Mouse (Mus musculus): ENCODE data around the gene Sulf2.

Sulf2 gene

DNA sequence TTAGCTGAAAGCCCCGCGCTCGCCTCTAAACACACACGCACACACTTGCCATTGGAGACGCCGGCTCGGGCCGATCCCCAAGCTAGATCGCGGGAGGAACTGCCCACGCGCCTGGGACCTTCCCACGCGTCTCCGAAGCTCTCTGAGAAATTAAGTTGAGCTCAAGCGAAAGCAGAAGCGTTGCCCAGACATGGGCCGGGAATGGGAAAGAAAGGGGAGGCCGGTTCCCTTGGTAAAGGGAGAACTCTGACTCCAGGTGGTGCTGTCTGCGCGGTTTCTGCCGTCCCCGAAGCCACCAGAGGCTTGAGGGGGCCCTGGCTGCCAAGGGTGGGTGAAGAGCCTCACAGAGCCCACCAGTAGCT lies at the start of gene Sulf2:
TSS of gene Sulf2 (minus strand) at position 210 of the 362 bp plus-strand sequence.
- ChIA-PET POLR2A (interaction anchor here in 3 of 4 experiments (0.5 to 12.2 kb wide), 83 partner anchors 8 to 860 kb away, joined by 3 to 220 read pairs (median 4); partner anchors contain the start of genes Ddx27 (in 1 of the 3) and Ncoa3 (in 1 of the 3)), CTCF (interaction anchor here in 3 of 4 experiments (0.6 to 1.7 kb wide), 10 partner anchors 15 to 400 kb away, joined by 3 to 8 read pairs (median 4); no protein-coding TSS in a partner anchor)

GRCm38 (mm10) chr2:166204174-166204573 lies 48.7 kb upstream of the Sulf2 start:
- ChIA-PET POLR2A (interaction anchor here (0.6 to 2.5 kb wide), 16 partner anchors 8 to 387 kb away, joined by 3 to 14 read pairs (median 3); partner anchors contain the start of gene Sulf2 (in 2 of the 4)), CTCF (interaction anchor here in 3 of 4 experiments (0.6 to 1.3 kb wide), 3 partner anchors 9 to 46 kb away, joined by 3 read pairs; no protein-coding TSS in a partner anchor)

DNA sequence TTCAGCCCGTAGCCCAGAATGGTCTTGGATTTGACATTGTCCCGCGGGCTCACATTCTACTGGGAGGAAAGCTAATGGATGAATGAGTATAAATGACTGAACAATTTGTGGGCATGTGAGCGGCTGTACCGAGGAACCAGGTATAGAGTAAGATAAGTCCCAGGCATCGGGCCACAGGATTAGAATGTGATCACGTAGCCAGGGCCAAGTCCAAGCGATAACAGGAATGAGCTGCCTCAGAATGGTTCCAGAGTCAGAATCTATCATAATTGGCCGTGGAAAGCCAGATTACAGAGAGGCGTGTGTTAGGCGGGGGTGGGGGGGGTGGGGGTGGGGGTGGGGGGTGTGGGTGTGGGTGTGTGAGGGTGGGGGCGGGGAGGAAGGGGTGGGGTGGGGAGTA lies 48.2 kb upstream of the Sulf2 start:
- ChIA-PET POLR2A (interaction anchor here (0.6 to 2.5 kb wide), 17 partner anchors 8 to 387 kb away, joined by 3 to 14 read pairs (median 3); partner anchors contain the start of gene Sulf2 (in 2 of the 4)), CTCF (interaction anchor here in 3 of 4 experiments (0.6 to 1.3 kb wide), 3 partner anchors 9 to 47 kb away, joined by 3 read pairs; no protein-coding TSS in a partner anchor)

DNA sequence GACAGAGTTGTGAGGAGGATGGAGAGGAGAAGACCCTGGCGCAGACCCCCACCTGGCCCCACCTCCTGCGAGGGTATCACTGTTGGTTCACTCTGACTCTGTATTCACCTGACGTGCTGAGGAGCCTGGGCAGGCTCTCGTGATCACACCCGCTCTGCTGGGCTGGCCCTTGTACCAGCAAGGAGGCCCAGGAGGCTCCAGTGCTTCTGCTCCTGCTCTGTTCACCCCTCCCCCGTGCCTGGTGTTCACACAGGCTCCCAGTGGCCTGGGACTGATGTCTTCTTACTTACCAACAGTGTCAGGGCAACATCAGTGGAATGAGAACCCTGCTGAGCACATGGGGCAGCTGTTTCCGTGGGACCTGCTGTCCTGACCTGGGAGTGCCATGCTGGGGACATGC lies 42.5 kb upstream of the Sulf2 start:
- POLR2A ChIA-PET = interaction anchor here in 3 of 4 experiments (0.9 to 5.3 kb wide), 9 partner anchors 11 to 70 kb away, joined by 3 to 90 read pairs (median 3); partner anchors contain the start of gene Sulf2 (in 2 of the 3)
- CTCF ChIA-PET = no interaction called here

- ChIA-PET POLR2A (interaction anchor here in 2 of 4 experiments (0.6 to 5.3 kb wide), 7 partner anchors 12 to 229 kb away, joined by 3 to 90 read pairs (median 4); partner anchors contain the start of gene Sulf2 (in 1 of the 2)), CTCF (interaction anchor here in 1 of 4 experiments (1.5 kb wide), 1 partner anchor 318 kb away, joined by 4 read pairs; no protein-coding TSS in a partner anchor)
These were observed 41.6 kb upstream of the Sulf2 start for GRCm38 (mm10) chr2:166197064-166197463.

DNA sequence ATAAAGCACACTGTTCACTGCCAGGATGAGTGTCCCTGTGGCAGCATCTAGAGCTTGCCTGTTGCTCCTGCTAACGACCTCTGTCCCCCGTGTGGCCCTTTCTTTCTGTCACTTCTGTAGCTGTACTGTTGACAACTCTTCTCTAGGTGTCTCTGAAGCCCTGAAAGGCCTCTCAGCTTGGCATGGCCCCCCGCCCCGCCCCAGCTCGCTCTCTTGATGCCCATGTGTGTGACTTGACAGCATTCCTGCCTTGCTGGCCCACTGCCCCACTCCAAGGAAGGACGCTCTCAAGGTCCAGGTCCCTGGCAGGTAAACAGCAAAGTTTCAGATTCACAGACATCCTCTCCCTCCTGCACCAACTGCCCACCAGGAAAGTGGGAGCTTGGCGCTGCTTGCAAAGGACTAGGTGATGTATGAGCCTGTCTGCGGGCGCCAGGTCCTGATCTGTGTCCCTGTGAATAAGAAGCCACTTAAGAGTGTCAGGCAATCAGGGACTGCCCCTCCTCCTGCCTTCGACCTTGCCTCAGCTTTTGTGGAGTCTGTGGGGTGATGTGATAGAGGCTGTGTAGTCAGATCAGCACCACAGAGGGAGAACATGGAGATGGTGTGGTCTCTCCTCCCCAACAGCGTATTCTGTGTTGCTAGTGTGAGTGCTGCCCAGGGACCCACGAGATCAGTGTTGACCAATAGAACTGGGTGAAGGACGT lies 40.8 kb upstream of the Sulf2 start:
- ChIA-PET POLR2A (interaction anchor here (0.8 to 5.3 kb wide), 16 partner anchors 11 to 386 kb away, joined by 3 to 90 read pairs (median 7); partner anchors contain the start of gene Sulf2 (in 2 of the 4)), CTCF (interaction anchor here in 1 of 4 experiments (1.5 kb wide), 1 partner anchor 318 kb away, joined by 4 read pairs; no protein-coding TSS in a partner anchor)

DNA sequence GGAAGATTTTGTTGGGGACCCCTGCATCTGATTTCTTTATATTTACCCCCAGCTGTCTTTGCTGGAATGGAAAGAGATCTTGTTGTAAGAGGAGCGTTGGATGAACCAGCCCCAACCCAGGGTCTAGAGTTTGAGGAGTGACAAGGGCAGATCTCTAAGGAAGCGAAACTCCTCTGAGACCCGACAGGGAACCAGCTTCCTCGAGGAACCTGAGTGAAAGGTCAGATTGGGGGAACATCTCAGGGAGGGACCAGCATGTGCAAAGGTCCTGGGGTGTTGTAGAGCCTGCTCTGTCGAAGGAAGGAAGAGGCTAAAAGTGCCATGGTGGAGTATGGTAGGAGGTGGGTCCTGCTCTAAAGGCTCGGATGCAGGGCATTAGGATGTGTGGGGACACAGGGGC lies 39.6 kb upstream of the Sulf2 start:
- CTCF ChIA-PET = interaction anchor here in 3 of 4 experiments (0.6 to 2.7 kb wide), 14 partner anchors 9 to 288 kb away, joined by 3 to 15 read pairs (median 4); partner anchors contain the start of gene Sulf2 (in 1 of the 3)
- POLR2A ChIA-PET = interaction anchor here (0.6 to 5.3 kb wide), 86 partner anchors 8 to 1288 kb away, joined by 3 to 90 read pairs (median 5); partner anchors contain the start of genes Sulf2 (in 3 of the 4) and Zmynd8 (in 1 of the 4)

DNA sequence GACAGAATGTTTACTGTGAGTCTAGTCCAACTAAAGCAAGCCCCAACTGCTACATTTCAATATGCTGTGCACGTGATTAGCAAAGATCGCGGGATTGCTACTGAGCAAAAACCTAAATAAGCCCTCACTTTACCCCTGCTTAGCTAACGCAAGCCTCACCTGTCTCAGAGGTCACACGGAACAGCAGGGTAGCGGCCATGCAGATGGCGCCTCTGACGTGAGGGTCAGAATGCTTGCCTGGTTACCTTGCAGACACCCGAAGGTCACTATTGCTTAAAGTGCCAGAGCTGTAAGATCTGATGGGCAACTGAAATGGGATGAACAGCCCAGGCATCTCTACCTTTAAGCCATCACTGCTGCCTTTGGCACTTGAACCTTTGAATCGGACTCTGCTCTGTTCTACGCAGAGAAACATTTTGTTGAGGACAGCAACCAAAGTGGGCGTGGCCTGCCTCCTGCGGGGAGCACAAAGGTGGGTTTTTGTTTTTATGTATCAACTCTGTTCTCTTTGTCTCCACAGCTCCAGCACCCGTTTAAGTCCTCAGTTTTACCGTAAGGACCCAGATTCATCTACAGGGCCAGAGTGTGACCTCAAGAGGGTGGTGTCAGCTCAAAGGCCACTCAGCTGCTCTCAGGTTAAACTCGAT lies 38.8 kb upstream of the Sulf2 start:
- ChIA-PET CTCF (interaction anchor here (0.6 to 2.7 kb wide), 18 partner anchors 9 to 603 kb away, joined by 3 to 15 read pairs (median 4); partner anchors contain the start of gene Sulf2 (in 1 of the 4)), POLR2A (interaction anchor here (0.6 to 5.3 kb wide), 98 partner anchors 9 to 1287 kb away, joined by 3 to 90 read pairs (median 4); partner anchors contain the start of genes Sulf2 (in 3 of the 4) and Zmynd8 (in 1 of the 4))

- POLR2A ChIA-PET = interaction anchor here (0.6 to 5.3 kb wide), 48 partner anchors 9 to 295 kb away, joined by 3 to 90 read pairs (median 7); partner anchors contain the start of genes Sulf2 (in 2 of the 4) and Zmynd8 (in 1 of the 4)
- CTCF ChIA-PET = interaction anchor here in 3 of 4 experiments (0.6 to 2.7 kb wide), 8 partner anchors 8 to 146 kb away, joined by 3 to 15 read pairs (median 5); partner anchors contain the start of gene Sulf2 (in 1 of the 3)
These were observed 38.0 kb upstream of the Sulf2 start for GRCm38 (mm10) chr2:166193509-166193908.

DNA sequence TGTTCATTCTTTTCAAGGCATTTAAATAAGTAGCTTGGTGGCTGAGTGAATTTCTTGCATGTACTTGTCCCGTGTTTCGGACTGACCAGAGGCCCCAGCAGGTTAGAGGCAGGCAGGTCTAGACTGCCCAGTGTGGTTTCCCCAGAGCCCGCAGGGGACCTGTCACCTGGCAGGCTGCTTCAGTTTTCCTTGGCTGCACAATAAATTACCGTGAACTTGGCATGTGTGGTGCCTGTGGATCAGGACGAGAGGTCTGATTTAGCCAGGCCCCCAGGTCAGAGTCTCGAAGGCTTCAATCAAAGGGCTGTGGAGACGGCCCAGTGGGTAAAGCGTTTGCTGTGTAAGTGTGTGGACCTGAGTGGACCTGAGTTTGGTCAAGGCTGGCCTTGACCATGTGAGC lies 35.4 kb upstream of the Sulf2 start:
- ChIA-PET CTCF (no interaction called here), POLR2A (interaction anchor here in 1 of 4 experiments (1.0 to 2.0 kb wide), 2 partner anchors 17 to 24 kb away, joined by 3 to 7 read pairs; no protein-coding TSS in a partner anchor)

GRCm38 (mm10) chr2:166189191-166189590 lies 33.7 kb upstream of the Sulf2 start:
- CTCF ChIA-PET = no interaction called here
- POLR2A ChIA-PET = interaction anchor here in 2 of 4 experiments (1.2 to 2.0 kb wide), 3 partner anchors 15 to 226 kb away, joined by 3 to 7 read pairs (median 4); no protein-coding TSS in a partner anchor

GRCm38 (mm10) chr2:166187874-166188453 lies 32.5 kb upstream of the Sulf2 start:
- POLR2A ChIA-PET = interaction anchor here in 2 of 4 experiments (1.2 to 1.5 kb wide), 2 partner anchors 32 to 35 kb away, joined by 3 read pairs; partner anchors contain the start of gene Sulf2 (in 1 of the 2)
- CTCF ChIA-PET = interaction anchor here in 3 of 4 experiments (0.6 to 1.0 kb wide), 3 partner anchors 57 to 151 kb away, joined by 3 read pairs; no protein-coding TSS in a partner anchor

DNA sequence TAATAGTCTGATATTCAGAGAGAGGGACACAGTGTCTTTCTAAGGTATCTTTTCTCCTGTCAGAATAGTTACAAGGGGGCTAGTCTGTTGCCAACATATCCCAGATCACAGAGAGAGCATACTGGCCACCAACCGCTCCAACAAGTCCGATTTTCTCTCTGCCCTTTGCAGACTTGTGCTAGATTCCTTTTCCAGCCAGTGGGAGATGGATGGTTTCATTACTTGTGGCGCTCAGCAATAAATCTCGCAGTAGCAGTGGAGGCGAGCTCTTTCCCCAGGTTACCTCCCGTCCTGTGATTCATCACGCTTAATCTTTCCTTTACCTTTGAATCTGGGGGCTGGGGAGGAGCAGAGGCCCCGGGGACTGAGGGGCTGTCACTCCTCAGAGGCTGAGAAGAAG lies 31.9 kb upstream of the Sulf2 start:
- CTCF ChIA-PET = interaction anchor here in 2 of 4 experiments (0.6 to 0.8 kb wide), 2 partner anchors 105 to 140 kb away, joined by 3 read pairs; no protein-coding TSS in a partner anchor
- POLR2A ChIA-PET = interaction anchor here in 2 of 4 experiments (0.7 to 1.5 kb wide), 4 partner anchors 13 to 34 kb away, joined by 3 read pairs; partner anchors contain the start of gene Sulf2 (in 1 of the 2)

- CTCF ChIA-PET = interaction anchor here (0.5 to 2.8 kb wide), 5 partner anchors 8 to 450 kb away, joined by 3 to 15 read pairs (median 3); no protein-coding TSS in a partner anchor
- POLR2A ChIA-PET = interaction anchor here in 3 of 4 experiments (0.5 to 8.8 kb wide), 16 partner anchors 9 to 989 kb away, joined by 3 to 74 read pairs (median 4); partner anchors contain the start of gene Sulf2 (in 2 of the 3)
These were observed 30.9 kb upstream of the Sulf2 start for GRCm38 (mm10) chr2:166186244-166186948.

DNA sequence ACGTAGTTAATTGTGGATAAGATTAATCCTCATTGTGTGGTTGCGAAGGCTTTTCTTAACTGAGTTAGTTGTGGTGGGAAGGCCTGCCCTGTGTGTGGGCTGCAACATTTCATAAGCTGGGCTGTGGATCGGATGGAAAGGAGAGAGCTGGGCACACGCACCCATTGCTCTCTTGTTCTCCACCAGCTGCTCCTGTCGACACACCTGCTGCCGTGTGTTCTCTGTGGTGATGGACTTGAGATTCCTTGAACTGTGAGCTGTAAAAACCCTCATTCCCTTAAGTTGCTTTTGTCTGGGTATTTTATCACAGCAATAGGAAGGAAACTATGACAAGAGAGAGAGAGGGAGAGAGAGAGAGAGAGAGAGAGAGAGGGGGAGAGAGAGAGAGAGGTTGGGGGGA lies 30.3 kb upstream of the Sulf2 start:
- CTCF ChIA-PET = interaction anchor here (0.6 to 2.8 kb wide), 7 partner anchors 9 to 370 kb away, joined by 3 to 15 read pairs (median 6); no protein-coding TSS in a partner anchor
- POLR2A ChIA-PET = interaction anchor here in 3 of 4 experiments (0.5 to 12.9 kb wide), 24 partner anchors 9 to 990 kb away, joined by 3 to 97 read pairs (median 4); partner anchors contain the start of gene Sulf2 (in 3 of the 3)

GRCm38 (mm10) chr2:166184417-166184816 lies 29.0 kb upstream of the Sulf2 start:
- ChIA-PET POLR2A (interaction anchor here (0.6 to 12.9 kb wide), 21 partner anchors 9 to 234 kb away, joined by 3 to 97 read pairs (median 4); partner anchors contain the start of gene Sulf2 (in 1 of the 4)), CTCF (interaction anchor here in 3 of 4 experiments (0.6 to 2.8 kb wide), 20 partner anchors 9 to 1088 kb away, joined by 3 to 15 read pairs (median 4); partner anchors contain the start of gene Sulf2 (in 1 of the 3))

Data from embryonic stem cell, embryonic (primary cell).